Mouse (Mus musculus) megakaryocyte, embryonic 14.5 days (primary cell): ENCODE data around the gene Ccdc149. TPM values are rescaled to one million over a fixed set of nuclear protein-coding genes. Genes with fewer than 3 reads are reported as not detected.

Experiments
- H3K27me3 ChIP-seq: replicated peaks from 2 replicates; pipeline ENCODE3; 2012; ENCODE audit warnings: inconsistent platforms
- H3K36me3 ChIP-seq: replicated peaks from 2 replicates; pipeline ENCODE3; 2012; ENCODE audit warnings: low read length, inconsistent platforms, mixed read lengths
- H3K4me1 ChIP-seq: 2 replicates; pipeline ENCODE4 v1.6.1; 2012; ENCODE audit warnings: inconsistent platforms
- H3K4me3 ChIP-seq: replicated peaks from 2 replicates; pipeline ENCODE3; 2012; ENCODE audit warnings: moderate library complexity, mild to moderate bottlenecking, inconsistent platforms
- H3K9me3 ChIP-seq: 2 replicates; pipeline ENCODE4 v1.6.1; 2012; ENCODE audit warnings: inconsistent platforms
- FLI1 ChIP-seq: IDR thresholded peaks from 2 replicates; pipeline ENCODE4 v1.6.1; 2012; ENCODE audit warnings: low read length, inconsistent platforms, mixed read lengths
- GATA1 ChIP-seq: IDR thresholded peaks from 3 replicates; pipeline ENCODE4 v1.6.1; 2012; ENCODE audit warnings: mixed read lengths, low read length, inconsistent platforms, borderline replicate concordance
- polyA plus RNA-seq: library from polyadenylated mRNA; stranded (reverse); fragments of >175 nt; gene quantifications from 2 replicates; pipeline ENCODE4 v1.2.3, GENCODE M21; 2012; ENCODE audit warnings: low replicate concordance; ENCODE audit not compliant: insufficient read depth

Gene Ccdc149
- polyA plus RNA-seq, 1 experiment = 0.07 TPM

DNA sequence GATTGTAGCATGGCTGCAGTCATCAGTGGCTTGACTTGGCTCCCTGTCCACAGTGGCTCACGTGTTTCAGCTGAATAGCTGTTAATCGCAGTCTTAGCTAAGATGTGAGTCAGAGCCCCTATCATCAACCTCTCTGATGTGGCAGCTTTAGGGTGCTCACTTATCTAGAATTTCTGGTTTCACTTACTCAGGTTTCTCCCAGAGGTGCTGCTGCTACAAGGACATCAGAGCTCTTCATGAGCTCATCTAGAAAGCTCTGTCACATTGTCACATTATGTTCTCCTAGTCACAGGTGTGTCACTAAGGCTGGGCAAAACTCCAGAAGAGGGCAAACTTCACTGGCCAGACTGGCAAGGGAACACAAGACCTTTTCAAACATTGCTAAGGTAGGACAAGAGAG, 132.2 kb downstream of the Ccdc149 start:
- H3K27me3 ChIP-seq = no peaks in the 10 kb centered on the region
- H3K36me3 ChIP-seq = no peaks in the 10 kb centered on the region
- H3K4me1 ChIP-seq = no peaks in the 10 kb centered on the region
- peaks cover 13% of the 10 kb centered on the region for H3K9me3 ChIP-seq
- no peak for TF ChIP-seq FLI1
- TF ChIP-seq GATA1 = no peak
- H3K4me3 ChIP-seq = no peak overlapping the region

DNA sequence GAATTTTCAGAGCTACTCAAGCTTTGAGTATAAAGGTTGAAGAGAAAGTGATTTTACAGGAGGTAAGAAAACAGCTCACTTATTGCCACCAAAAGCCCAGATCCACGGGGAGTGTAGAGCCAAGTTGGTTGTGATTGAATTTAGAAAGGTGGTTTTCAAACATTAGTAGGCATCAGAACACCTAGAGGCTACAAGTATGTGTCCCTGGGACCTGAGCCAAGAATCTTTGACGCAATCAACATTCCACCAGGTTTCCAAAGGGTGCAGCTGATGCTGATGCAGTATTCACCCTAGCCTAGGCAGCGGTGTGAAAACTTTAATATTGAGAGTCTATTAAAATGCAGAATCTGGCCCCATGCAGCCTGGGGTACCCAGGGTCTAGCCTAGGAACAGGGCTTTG, 135.7 kb downstream of the Ccdc149 start:
- Histone ChIP-seq H3K9me3 (no peaks in the 10 kb centered on the region), H3K4me3 (no peak overlapping the region), H3K36me3 (no peaks in the 10 kb centered on the region), H3K4me1 (no peaks in the 10 kb centered on the region), H3K27me3 (no peaks in the 10 kb centered on the region)
- TF ChIP-seq FLI1 (no peak), GATA1 (no peak)

DNA sequence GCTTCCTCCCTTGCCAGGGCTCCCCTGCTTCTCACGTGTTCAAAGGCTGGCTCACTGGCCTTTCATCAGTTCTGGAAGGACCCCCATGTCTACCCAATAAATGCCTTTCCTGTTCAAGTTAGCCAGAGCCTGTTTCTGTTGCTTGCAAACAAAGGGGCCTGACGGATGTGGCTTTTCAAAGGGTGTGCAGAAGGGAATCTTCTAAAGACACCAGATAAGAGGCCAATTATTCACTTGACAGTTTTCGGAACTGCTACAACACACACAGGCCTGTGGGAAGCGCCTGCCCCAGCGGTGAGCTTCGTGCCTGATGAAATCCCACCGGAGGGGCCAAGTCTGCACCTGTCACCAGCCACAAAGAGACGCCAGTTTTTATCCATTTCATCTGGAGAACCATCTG, 139.2 kb downstream of the Ccdc149 start:
- no peak for TF ChIP-seq GATA1
- no peak for TF ChIP-seq FLI1
- Histone ChIP-seq H3K36me3 (no peaks in the 10 kb centered on the region), H3K4me1 (no peaks in the 10 kb centered on the region), H3K27me3 (no peaks in the 10 kb centered on the region), H3K9me3 (no peaks in the 10 kb centered on the region), H3K4me3 (no peak overlapping the region)

Other genes starting within 250 kb of the Ccdc149 start
- not detected in 2 replicates for gene Sod3, start 107.7 kb downstream of the Ccdc149 start, polyA plus RNA-seq
- gene Lgi2, start 94.9 kb upstream of the Ccdc149 start, polyA plus RNA-seq = not detected in 2 replicates
- gene Sepsecs, start 198.2 kb upstream of the Ccdc149 start, polyA plus RNA-seq = 0.46 TPM in 1 of 2 replicates, not detected in the other